ENCODE assay signal across 8 mouse cellular contexts in genomic region chr19:5567534-5568469, GRCm38 (mm10). TPM values are rescaled to one million over a fixed set of nuclear protein-coding genes. Genes with fewer than 3 reads are reported as not detected.
DNase-seq lines count a peak whose midpoint lies in the region; ATAC-seq and TF ChIP-seq lines count a peak whose summit lies in the region.

Gene Ap5b1, plus strand, starts transcription at chr19:5568025.

- peak within 1 kb of the TSS; percentile 86 for H3K27ac ChIP-seq in embryonic facial prominence, embryonic 14.5 days (replicated peaks; ENCODE audit: low read depth, low read length)
- H3K27ac ChIP-seq in limb, embryonic 14.5 days (replicated peaks; ENCODE audit: low read depth, low read length): peak within 1 kb of the TSS; percentile 65; the same call in 1 of the 2 replicates
- H3K27ac ChIP-seq in midbrain, postnatal 0 days (ENCODE audit: low read depth, low read length): peak within 1 kb of the TSS; percentile 81

- H3K4me3 ChIP-seq in embryonic facial prominence, embryonic 14.5 days (ENCODE audit: low read depth, low read length): peak within 1 kb of the TSS; percentile 76
- H3K4me3 ChIP-seq in limb, embryonic 14.5 days (replicated peaks; ENCODE audit: low read length): peak within 1 kb of the TSS; percentile 75
- H3K4me3 ChIP-seq in midbrain, postnatal 0 days (ENCODE audit: low read depth, low read length): peak within 1 kb of the TSS; percentile 58

- no peaks in the 10 kb centered on the region for H3K9me3 ChIP-seq in embryonic facial prominence, embryonic 14.5 days (ENCODE audit: control insufficient read depth, low read length)
- no peaks in the 10 kb centered on the region for H3K9me3 ChIP-seq in limb, embryonic 14.5 days (ENCODE audit: control insufficient read depth, low read length)
- no peaks in the 10 kb centered on the region for H3K9me3 ChIP-seq in midbrain, postnatal 0 days (ENCODE audit: low read length)

- peak within 1 kb of the TSS; percentile 72 for H3K9ac ChIP-seq in embryonic facial prominence, embryonic 14.5 days (ENCODE audit: low read depth, low read length)
- peak within 1 kb of the TSS; percentile 66 for H3K9ac ChIP-seq in limb, embryonic 14.5 days (ENCODE audit: low read depth, low read length, severe bottlenecking)
- peak within 1 kb of the TSS; percentile 80 for H3K9ac ChIP-seq in midbrain, postnatal 0 days (replicated peaks; ENCODE audit: low read length, poor library complexity, severe bottlenecking)

- peaks cover 15% of the 10 kb centered on the region for H3K27me3 ChIP-seq in embryonic facial prominence, embryonic 14.5 days (replicated peaks; ENCODE audit: control insufficient read depth, insufficient read depth, low read length)
- H3K27me3 ChIP-seq in limb, embryonic 14.5 days (ENCODE audit: control insufficient read depth, insufficient read depth, low read length): peaks cover 4% of the 10 kb centered on the region; the same call in 1 of the 2 replicates
- H3K27me3 ChIP-seq in midbrain, postnatal 0 days (ENCODE audit: insufficient read depth, low read length): peaks cover 19% of the 10 kb centered on the region

- peak; percentile 89 for DNase-seq in 3T3-L1 (ENCODE audit: low read depth, low spot score)
- DNase-seq in adrenal gland, postnatal 4 days (ENCODE audit: low spot score in 2 of 2): peak; percentile 77 to 80
- DNase-seq in embryonic facial prominence, embryonic 14.5 days (ENCODE audit: low spot score): peak; percentile 88
- peak; percentile 89 for DNase-seq in heart, adult 8-10 months (ENCODE audit: low spot score)
- peak; percentile 94 for DNase-seq in kidney, adult 9 months
- peak; percentile 80 for DNase-seq in limb, embryonic 14.5 days (ENCODE audit: low spot score)
- DNase-seq in midbrain, postnatal 0 days (ENCODE audit: low spot score): peak; percentile 85
- peak; percentile 82 to 86 for DNase-seq in spleen, postnatal 14 days (ENCODE audit: low spot score in 2 of 2)

- peak; percentile 95 for ATAC-seq in embryonic facial prominence, embryonic 14.5 days (ENCODE audit: low read depth)
- peak; percentile 93 for ATAC-seq in limb, embryonic 14.5 days (ENCODE audit: low FRiP score, low read depth)
- ATAC-seq in midbrain, postnatal 0 days (ENCODE audit: low FRiP score): peak; percentile 85

- peak within 1 kb of the TSS; percentile 98 for H3K4me2 ChIP-seq in embryonic facial prominence, embryonic 14.5 days (ENCODE audit: low read depth, low read length)
- peak within 1 kb of the TSS; percentile 96 for H3K4me2 ChIP-seq in limb, embryonic 14.5 days (replicated peaks; ENCODE audit: low read depth, low read length, severe bottlenecking)
- H3K4me2 ChIP-seq in midbrain, postnatal 0 days (ENCODE audit: low read depth, low read length, poor library complexity, severe bottlenecking): peak within 1 kb of the TSS; percentile 94

- TF ChIP-seq CTCF in midbrain, postnatal 0 days (IDR thresholded peaks at IDR 0.05): peak; percentile 93

- WGBS in embryonic facial prominence, embryonic 14.5 days: 0% methylated on average over 35 of the region's 102 CpGs
- WGBS in limb, embryonic 14.5 days: under 1% methylated on average over 64 of the region's 102 CpGs
- under 1% methylated on average over 87 of the region's 102 CpGs for WGBS in midbrain, postnatal 0 days

- peaks cover 10% of the 10 kb centered on the region; the same call in 1 of the 2 replicates for H3K4me1 ChIP-seq in embryonic facial prominence, embryonic 14.5 days (ENCODE audit: control insufficient read depth, insufficient read depth, low read length)
- H3K4me1 ChIP-seq in limb, embryonic 14.5 days (ENCODE audit: control insufficient read depth, insufficient read depth, low read length): peaks cover 12% of the 10 kb centered on the region
- H3K4me1 ChIP-seq in midbrain, postnatal 0 days (ENCODE audit: insufficient read depth, low read length): 0 out of 2 replicates have a peak, but pooled peaks cover 4% of the 10 kb centered on the region

- TF ChIP-seq POLR2A in limb, embryonic 14.5 days (IDR thresholded peaks at IDR 0.05; ENCODE audit: borderline replicate concordance, extremely low read depth, insufficient read depth, insufficient read length): 0 out of 2 replicates have a peak, but pooled peaks have one; percentile 33

- 0 out of 2 replicates have a peak, but pooled peaks cover 14% of the 10 kb centered on the region for H3K36me3 ChIP-seq in embryonic facial prominence, embryonic 14.5 days (ENCODE audit: control insufficient read depth, insufficient read depth, low read length)
- peaks cover 10% of the 10 kb centered on the region; the same call in 1 of the 2 replicates for H3K36me3 ChIP-seq in limb, embryonic 14.5 days (ENCODE audit: control insufficient read depth, insufficient read depth, low read length)
- H3K36me3 ChIP-seq in midbrain, postnatal 0 days (ENCODE audit: insufficient read depth, low read length): peaks cover 14% of the 10 kb centered on the region; the same call in 1 of the 2 replicates

RNA-seq across cellular contexts. Expression of gene Ap5b1, which starts in this region (rescaled TPM):
- total RNA-seq in adrenal gland, postnatal 4 days (2021): 1 to 10 TPM; 6.0 to 8.9 TPM
- 3.3 and 3.8 TPM in 2 replicates for polyA plus RNA-seq in embryonic facial prominence, embryonic 14.5 days (2014; fragmentation: Nextera tagmentation; extraction: Ambion mirVana)
- total RNA-seq in heart, adult 8-10 months (2022): 1 to 10 TPM; 2.3 to 3.2 (median 2.7) TPM
- polyA plus RNA-seq in limb, embryonic 14.5 days (2012; rRNA removed): 2.6 and 3.5 TPM in 2 replicates
- 3.1 and 3.7 TPM in 2 replicates for polyA plus RNA-seq in limb, embryonic 14.5 days (2014; fragmentation: Nextera tagmentation; extraction: Ambion mirVana)
- 12.8 and 14.5 TPM in 2 replicates for total RNA-seq in midbrain, postnatal 0 days (2014; rRNA removed)
- polyA plus RNA-seq in midbrain, postnatal 0 days (2015; fragmentation: Nextera tagmentation; extraction: Ambion mirVana): 1.9 and 2.2 TPM in 2 replicates

Comparison
In these comparisons a context has a peak if more than half of its experiments do, and no peak if none do; other contexts are left out.
1. Peak in every context shown above with its lines: DNase-seq, ATAC-seq, H3K4me3 ChIP-seq and H3K27ac ChIP-seq.